Mouse (Mus musculus) ES-E14 (cell line): ENCODE data around the gene Cgn.

Experiments used
- HCFC1 ChIP-seq: IDR thresholded peaks from 2 replicates; pipeline ENCODE4 v1.6.1; 2012; ENCODE audit warnings: low read length, inconsistent platforms, borderline replicate concordance; ENCODE audit not compliant: insufficient read depth
- ZC3H11A ChIP-seq: IDR thresholded peaks from 2 replicates; pipeline ENCODE4 v1.6.1; 2012; ENCODE audit warnings: low read depth, mild to moderate bottlenecking, inconsistent platforms, low read length, borderline replicate concordance
- ZNF384 ChIP-seq: IDR thresholded peaks from 2 replicates; pipeline ENCODE4 v1.6.1; 2012; ENCODE audit warnings: low read depth, low read length, inconsistent platforms

DNA sequence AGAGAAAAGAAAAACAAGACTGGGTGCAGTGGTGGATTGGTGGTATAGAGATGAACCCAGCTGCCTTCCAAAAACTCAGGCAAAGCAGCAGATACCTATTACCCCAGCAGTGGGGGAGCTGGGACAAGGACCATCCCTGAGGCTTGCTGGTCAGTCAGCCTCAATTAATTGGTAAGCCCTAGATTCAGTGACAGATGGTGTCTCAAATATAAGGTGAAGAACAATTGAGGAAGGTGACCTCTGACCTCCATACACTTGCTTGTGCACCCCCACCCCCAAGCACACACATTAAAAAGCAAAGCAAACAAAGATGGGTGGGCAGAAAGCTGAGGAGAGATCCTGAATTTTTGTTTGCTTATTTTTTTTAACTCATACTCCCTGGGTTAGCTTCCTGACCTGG is 9.9 kb upstream of the Cgn start:
- TF ChIP-seq ZNF384 (no peak), HCFC1 (no peak), ZC3H11A (no peak)
